Mouse (Mus musculus) hindbrain, embryonic 13.5 days (tissue): Measurements from ENCODE around the gene Cebpa. TPM values are rescaled to one million over a fixed set of nuclear protein-coding genes. Genes with fewer than 3 reads are reported as not detected.

Experiments
- ATAC-seq: fragments of 200-750 bp; cut with Nextera tagmentation; 2 replicates; pipeline ENCODE4 v1.8.0; 2017; ENCODE audit warnings: moderate TSS enrichment; ENCODE audit not compliant: low FRiP score
- H3K27ac ChIP-seq: fragments of 300-500 bp; sonication (generic); 2 replicates; pipeline ENCODE4 v1.5.1; 2015; ENCODE audit warnings: inconsistent platforms, mild to moderate bottlenecking, moderate library complexity
- H3K27me3 ChIP-seq: fragments of 300-500 bp; sonication (generic); 2 replicates; pipeline ENCODE4 v1.6.1; 2015; ENCODE audit warnings: mild to moderate bottlenecking, inconsistent platforms
- H3K36me3 ChIP-seq: fragments of 300-500 bp; sonication (generic); 2 replicates; pipeline ENCODE4 v1.6.1; 2015; ENCODE audit warnings: mild to moderate bottlenecking, inconsistent platforms
- H3K4me1 ChIP-seq: fragments of 300-500 bp; sonication (generic); replicated peaks from 2 replicates; pipeline ENCODE4 v1.6.1; 2015; ENCODE audit warnings: inconsistent platforms
- H3K4me2 ChIP-seq: fragments of 300-500 bp; sonication (generic); 2 replicates; pipeline ENCODE4 v1.6.1; 2015; ENCODE audit warnings: inconsistent platforms, mild to moderate bottlenecking, moderate library complexity
- H3K4me3 ChIP-seq: fragments of 300-500 bp; sonication (generic); 2 replicates; pipeline ENCODE4 v1.5.1; 2015; ENCODE audit warnings: mild to moderate bottlenecking, inconsistent platforms
- H3K9ac ChIP-seq: fragments of 300-500 bp; sonication (generic); 2 replicates; pipeline ENCODE4 v1.6.1; 2015; ENCODE audit warnings: mild to moderate bottlenecking, inconsistent platforms
- H3K9me3 ChIP-seq: fragments of 300-500 bp; sonication (generic); 2 replicates; pipeline ENCODE4 v1.6.1; 2016; ENCODE audit warnings: inconsistent platforms
- WGBS: fragments of 180-500 bp; shearing (Covaris S2); methylation state at CpG from one replicate; pipeline ENCODE4 v1.1.7; 2015; 5-methylcytosine and 5-hydroxymethylcytosine counted together
- polyA plus RNA-seq: library from polyadenylated mRNA; unstranded; fragments of >200 nt; fragmentation: Nextera tagmentation; extraction: Ambion mirVana; gene quantifications from 2 replicates; pipeline ENCODE4 v1.2.1, GENCODE M21; 2015

The Cebpa gene
- polyA plus RNA-seq, 1 experiment from 2014 or later, result 0.60 TPM

- Histone ChIP-seq H3K4me3 (no peak overlapping the region), H3K36me3 (no peaks in the 10 kb centered on the region), H3K4me1 (no peaks in the 10 kb centered on the region), H3K9ac (no peak overlapping the region), H3K27ac (no peak overlapping the region), H3K27me3 (no peaks in the 10 kb centered on the region), H3K4me2 (no peak overlapping the region), H3K9me3 (no peaks in the 10 kb centered on the region)
- 42% methylated on average over 3 of the region's 3 CpGs for WGBS
- no peak for ATAC-seq
These were observed 11.5 kb upstream of the Cebpa start for GRCm38 (mm10) chr7:35107630-35108029.

GRCm38 (mm10) chr7:35108046-35108445, 11.0 kb upstream of the Cebpa start:
- Histone ChIP-seq H3K4me1 (no peaks in the 10 kb centered on the region), H3K4me2 (no peak overlapping the region), H3K36me3 (no peaks in the 10 kb centered on the region), H3K4me3 (no peak overlapping the region), H3K27me3 (no peaks in the 10 kb centered on the region), H3K27ac (no peak overlapping the region), H3K9ac (no peak overlapping the region), H3K9me3 (no peaks in the 10 kb centered on the region)
- ATAC-seq, result no peak
- 20% methylated on average over 2 of the region's 2 CpGs for WGBS

GRCm38 (mm10) chr7:35108663-35109062, 10.4 kb upstream of the Cebpa start:
- Histone ChIP-seq H3K9me3 (no peaks in the 10 kb centered on the region), H3K9ac (no peak overlapping the region), H3K27me3 (0 out of 2 replicates have a peak, but pooled peaks cover under 1% of the 10 kb centered on the region), H3K4me2 (no peak overlapping the region), H3K4me1 (no peaks in the 10 kb centered on the region), H3K4me3 (no peak overlapping the region), H3K27ac (no peak overlapping the region), H3K36me3 (no peaks in the 10 kb centered on the region)
- ATAC-seq, result no peak
- 76% methylated on average over 6 of the region's 6 CpGs for WGBS

GRCm38 (mm10) chr7:35113136-35113535, 6.0 kb upstream of the Cebpa start:
- no peak overlapping the region for H3K4me3 ChIP-seq
- H3K36me3 ChIP-seq, result no peaks in the 10 kb centered on the region
- H3K4me2 ChIP-seq, result no peak overlapping the region
- no peaks in the 10 kb centered on the region for H3K9me3 ChIP-seq
- H3K27ac ChIP-seq, result no peak overlapping the region
- WGBS, result 66% methylated on average over 4 of the region's 4 CpGs
- peaks cover 9% of the 10 kb centered on the region for H3K4me1 ChIP-seq
- H3K9ac ChIP-seq, result no peak overlapping the region
- ATAC-seq, result no peak
- peaks cover 41% of the 10 kb centered on the region for H3K27me3 ChIP-seq

GRCm38 (mm10) chr7:35113721-35114120, 5.4 kb upstream of the Cebpa start:
- H3K27ac ChIP-seq, result no peak overlapping the region

GRCm38 (mm10) chr7:35116524-35116923, 2.6 kb upstream of the Cebpa start:
- no peak overlapping the region for H3K27ac ChIP-seq
- WGBS, result 57% methylated on average over 3 of the region's 3 CpGs
- no peak overlapping the region for H3K4me2 ChIP-seq
- H3K9me3 ChIP-seq, result no peaks in the 10 kb centered on the region
- no peaks in the 10 kb centered on the region for H3K36me3 ChIP-seq
- peaks cover 34% of the 10 kb centered on the region for H3K4me1 ChIP-seq
- H3K27me3 ChIP-seq, result peaks cover 69% of the 10 kb centered on the region
- H3K4me3 ChIP-seq, result no peak overlapping the region
- no peak for ATAC-seq
- H3K9ac ChIP-seq, result no peak overlapping the region

More at GRCm38 (mm10) chr7:35113721-35114120, 5.4 kb upstream of the Cebpa start:
- Histone ChIP-seq H3K9me3 (no peaks in the 10 kb centered on the region), H3K36me3 (no peaks in the 10 kb centered on the region), H3K4me2 (no peak overlapping the region), H3K27me3 (peaks cover 45% of the 10 kb centered on the region), H3K4me1 (peaks cover 15% of the 10 kb centered on the region), H3K4me3 (no peak overlapping the region), H3K9ac (no peak overlapping the region)
- no peak for ATAC-seq
- 85% methylated on average over 5 of the region's 5 CpGs for WGBS

- no peak for ATAC-seq
- H3K4me3 ChIP-seq, result no peak overlapping the region
- no peak overlapping the region for H3K9ac ChIP-seq
- H3K4me2 ChIP-seq, result no peak overlapping the region; the same call in 1 of the 2 replicates
- peaks cover 34% of the 10 kb centered on the region for H3K4me1 ChIP-seq
- no peaks in the 10 kb centered on the region for H3K36me3 ChIP-seq
- WGBS, result 24% methylated on average over 5 of the region's 5 CpGs
- no peak overlapping the region for H3K27ac ChIP-seq
- no peaks in the 10 kb centered on the region for H3K9me3 ChIP-seq
- peaks cover 74% of the 10 kb centered on the region for H3K27me3 ChIP-seq
These were observed 2.0 kb upstream of the Cebpa start for GRCm38 (mm10) chr7:35117052-35117451.

- Histone ChIP-seq H3K4me1 (peaks cover 34% of the 10 kb centered on the region), H3K9ac (peak overlapping the region; percentile 73), H3K4me3 (peak overlapping the region; percentile 53), H3K27ac (no peak overlapping the region), H3K9me3 (no peaks in the 10 kb centered on the region), H3K27me3 (peaks cover 81% of the 10 kb centered on the region), H3K36me3 (no peaks in the 10 kb centered on the region), H3K4me2 (peak overlapping the region; percentile 97)
- ATAC-seq, result no peak
- under 1% methylated on average over 25 of the region's 25 CpGs for WGBS
These were observed 1.4 kb upstream of the Cebpa start for GRCm38 (mm10) chr7:35117761-35118098.

- Histone ChIP-seq H3K27me3 (peaks cover 86% of the 10 kb centered on the region), H3K4me3 (peak overlapping the region; percentile 53), H3K4me2 (peak overlapping the region; percentile 97), H3K9ac (peak overlapping the region; percentile 73), H3K36me3 (no peaks in the 10 kb centered on the region), H3K27ac (peak overlapping the region; percentile 23; the same call in 1 of the 2 replicates), H3K9me3 (no peaks in the 10 kb centered on the region), H3K4me1 (peaks cover 35% of the 10 kb centered on the region)
- WGBS, result under 1% methylated on average over 49 of the region's 49 CpGs
- ATAC-seq, result peak; percentile 46
These were observed 853 bp upstream of the Cebpa start for GRCm38 (mm10) chr7:35118099-35118781.

GRCm38 (mm10) chr7:35119506-35120145, 533 bp downstream of the Cebpa start:
- Histone ChIP-seq H3K27me3 (peaks cover 86% of the 10 kb centered on the region), H3K36me3 (no peaks in the 10 kb centered on the region), H3K9me3 (no peaks in the 10 kb centered on the region), H3K4me1 (peaks cover 47% of the 10 kb centered on the region), H3K9ac (peak overlapping the region; percentile 73), H3K4me2 (peak overlapping the region; percentile 97), H3K4me3 (peak overlapping the region; percentile 53), H3K27ac (no peak overlapping the region)
- peak; percentile 40 for ATAC-seq
- WGBS, result under 1% methylated on average over 64 of the region's 83 CpGs

GRCm38 (mm10) chr7:35120146-35120691, 1.1 kb downstream of the Cebpa start:
- H3K27ac ChIP-seq, result no peak overlapping the region
- under 1% methylated on average over 53 of the region's 53 CpGs for WGBS
- ATAC-seq, result no peak

GRCm38 (mm10) chr7:35121150-35121549, 2.1 kb downstream of the Cebpa start:
- Histone ChIP-seq H3K27me3 (peaks cover 78% of the 10 kb centered on the region), H3K27ac (no peak overlapping the region), H3K4me3 (peak overlapping the region; percentile 53; the same call in 1 of the 2 replicates), H3K36me3 (no peaks in the 10 kb centered on the region), H3K4me2 (peak overlapping the region; percentile 97; the same call in 1 of the 2 replicates), H3K4me1 (peaks cover 47% of the 10 kb centered on the region), H3K9ac (no peak overlapping the region), H3K9me3 (no peaks in the 10 kb centered on the region)
- WGBS, result 32% methylated on average over 8 of the region's 8 CpGs
- no peak for ATAC-seq

More at GRCm38 (mm10) chr7:35120146-35120691, 1.1 kb downstream of the Cebpa start:
- Histone ChIP-seq H3K4me3 (peak overlapping the region; percentile 53), H3K9ac (peak overlapping the region; percentile 73), H3K36me3 (no peaks in the 10 kb centered on the region), H3K9me3 (no peaks in the 10 kb centered on the region), H3K27me3 (peaks cover 82% of the 10 kb centered on the region), H3K4me2 (peak overlapping the region; percentile 97), H3K4me1 (peaks cover 47% of the 10 kb centered on the region)
